ENCODE assay signal across 9 mouse cellular contexts in the genomic region with DNA sequence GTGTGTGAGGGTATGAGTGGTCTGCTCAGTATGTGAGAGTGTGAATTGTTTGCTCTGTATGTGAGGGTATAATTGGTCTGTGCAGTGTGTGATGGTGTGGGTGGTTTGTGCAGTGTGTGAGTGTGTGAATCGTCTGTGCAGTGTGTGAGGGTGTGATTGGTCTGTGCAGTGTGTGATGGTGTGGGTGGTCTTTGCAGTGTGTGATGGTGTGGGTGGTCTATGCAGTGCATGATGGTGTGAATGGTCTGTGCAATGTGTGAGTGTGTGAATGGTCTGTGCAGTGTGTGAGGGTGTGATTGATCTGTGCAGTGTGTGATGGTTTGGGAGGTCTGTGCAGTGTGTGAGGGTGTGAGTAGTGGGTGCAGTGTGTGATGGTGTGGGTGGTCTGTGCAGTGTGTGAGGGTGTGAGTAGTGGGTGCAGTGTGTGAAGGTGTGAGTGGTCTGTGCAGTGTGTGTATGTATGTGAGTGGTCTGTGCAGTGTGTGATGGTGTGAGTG. TPM values are rescaled to one million over a fixed set of nuclear protein-coding genes. Genes with fewer than 3 reads are reported as not detected.
A peak's percentile ranks its signal among the peaks of the same experiment; 100 is the strongest.
DNase-seq lines count a peak whose midpoint lies in the region; ATAC-seq and TF ChIP-seq lines count a peak whose summit lies in the region.
"Had no signal": no experiment of that assay in that cellular context is flagged by ENCODE, and none has a peak within 500 bp of the region (broad histone marks: within the 10 kb centered on the region; RNA-seq: fewer than 3 reads in every experiment).

No protein-coding gene starts in this region.

- no peak overlapping the region for H3K4me3 ChIP-seq in liver, embryonic 15.5 days (replicated peaks)
- H3K4me3 ChIP-seq in liver, postnatal 0 days (ENCODE audit: low read depth, low read length): no peak overlapping the region
- H3K4me3 ChIP-seq in hindbrain, embryonic 16.5 days (ENCODE audit: low read length): no peak overlapping the region
- H3K4me3 ChIP-seq in neural tube, embryonic 13.5 days: no peak overlapping the region

- peak; percentile 34; the same call in 1 of the 2 replicates for ATAC-seq in liver, embryonic 15.5 days (ENCODE audit: insufficient read depth)
- no peak for ATAC-seq in liver, postnatal 0 days
- ATAC-seq in erythroid progenitor cell, adult 5-6 weeks (replicated peaks; ENCODE audit: low FRiP score, poor library complexity, severe bottlenecking): 0 out of 2 replicates have a peak, but pooled peaks have one; percentile 39
- ATAC-seq in hindbrain, embryonic 16.5 days: peak; percentile 50; the same call in 1 of the 2 replicates
- ATAC-seq in neural tube, embryonic 13.5 days (ENCODE audit: low read depth): peak; percentile 50; the same call in 1 of the 2 replicates
- ATAC-seq: inflammation-experienced regulatory T-cells, adult 6 months had no signal

- H3K9ac ChIP-seq in liver, embryonic 15.5 days: no peak overlapping the region
- H3K9ac ChIP-seq in liver, postnatal 0 days (replicated peaks): no peak overlapping the region
- H3K9ac ChIP-seq in hindbrain, embryonic 16.5 days (ENCODE audit: low read depth, low read length): no peak overlapping the region
- H3K9ac ChIP-seq in neural tube, embryonic 13.5 days: no peak overlapping the region

- H3K27me3 ChIP-seq in liver, embryonic 15.5 days: no peaks in the 10 kb centered on the region
- H3K27me3 ChIP-seq in liver, postnatal 0 days (ENCODE audit: insufficient read depth, low read length): no peaks in the 10 kb centered on the region
- no peaks in the 10 kb centered on the region for H3K27me3 ChIP-seq in hindbrain, embryonic 16.5 days (replicated peaks; ENCODE audit: control insufficient read depth, insufficient read depth, low read length)
- no peaks in the 10 kb centered on the region for H3K27me3 ChIP-seq in neural tube, embryonic 13.5 days

- H3K36me3 ChIP-seq in liver, embryonic 15.5 days (replicated peaks): no peaks in the 10 kb centered on the region
- no peaks in the 10 kb centered on the region for H3K36me3 ChIP-seq in liver, postnatal 0 days (replicated peaks; ENCODE audit: insufficient read depth, low read length)
- H3K36me3 ChIP-seq in hindbrain, embryonic 16.5 days (ENCODE audit: control insufficient read depth, insufficient read depth, low read length): no peaks in the 10 kb centered on the region
- no peaks in the 10 kb centered on the region for H3K36me3 ChIP-seq in neural tube, embryonic 13.5 days

- no peak for DNase-seq in liver, postnatal 0 days
- no peak for DNase-seq in adrenal gland, adult 8-10 months
- DNase-seq in cerebellum, adult 11-12 months: no peak
- DNase-seq: cerebellum, postnatal 10 days had no signal

- H3K4me1 ChIP-seq in liver, embryonic 15.5 days (replicated peaks): no peaks in the 10 kb centered on the region
- H3K4me1 ChIP-seq in liver, postnatal 0 days (ENCODE audit: insufficient read depth): peaks cover 5% of the 10 kb centered on the region; the same call in 1 of the 2 replicates
- H3K4me1 ChIP-seq in hindbrain, embryonic 16.5 days (ENCODE audit: control insufficient read depth, insufficient read depth, low read depth, low read length): no peaks in the 10 kb centered on the region
- no peaks in the 10 kb centered on the region for H3K4me1 ChIP-seq in neural tube, embryonic 13.5 days (replicated peaks)

- H3K27ac ChIP-seq in liver, embryonic 15.5 days (replicated peaks): no peak overlapping the region
- no peak overlapping the region for H3K27ac ChIP-seq in liver, postnatal 0 days (ENCODE audit: low read depth)
- no peak overlapping the region for H3K27ac ChIP-seq in hindbrain, embryonic 16.5 days (ENCODE audit: low read depth, low read length)
- no peak overlapping the region for H3K27ac ChIP-seq in neural tube, embryonic 13.5 days (replicated peaks)

- H3K4me2 ChIP-seq in liver, embryonic 15.5 days: no peak overlapping the region
- H3K4me2 ChIP-seq in liver, postnatal 0 days (ENCODE audit: low read depth, low read length): no peak overlapping the region
- H3K4me2 ChIP-seq in hindbrain, embryonic 16.5 days (ENCODE audit: low read length): no peak overlapping the region
- H3K4me2 ChIP-seq in neural tube, embryonic 13.5 days: no peak overlapping the region

- WGBS in liver, embryonic 15.5 days (ENCODE audit: insufficient replicate concordance): 53% methylated on average over 1 of the region's 1 CpGs
- 61% methylated on average over 1 of the region's 1 CpGs for WGBS in liver, postnatal 0 days (ENCODE audit: insufficient replicate concordance)
- WGBS in hindbrain, embryonic 16.5 days: 79% methylated on average over 1 of the region's 1 CpGs
- WGBS in neural tube, embryonic 13.5 days: 72% methylated on average over 1 of the region's 1 CpGs

- no peak for TF ChIP-seq CTCF in liver, postnatal 0 days (IDR thresholded peaks at IDR 0.05; ENCODE audit: low read depth)

- TF ChIP-seq EP300 in liver, postnatal 0 days (IDR thresholded peaks at IDR 0.05; ENCODE audit: low read depth): no peak

- no peaks in the 10 kb centered on the region for H3K9me3 ChIP-seq in liver, embryonic 15.5 days (replicated peaks)
- H3K9me3 ChIP-seq in liver, postnatal 0 days (ENCODE audit: low read length): no peaks in the 10 kb centered on the region
- H3K9me3 ChIP-seq in hindbrain, embryonic 16.5 days (ENCODE audit: control insufficient read depth, low read length): no peaks in the 10 kb centered on the region
- H3K9me3 ChIP-seq in neural tube, embryonic 13.5 days: no peaks in the 10 kb centered on the region

RNA-seq across cellular contexts. Expression of a gene that starts 8.0 kb away (rescaled TPM):
- polyA plus RNA-seq in liver, embryonic 15.5 days (2015; fragmentation: Nextera tagmentation; extraction: Ambion mirVana): 2.4 and 2.7 TPM in 2 replicates
- 1.2 and 1.6 TPM in 2 replicates for polyA plus RNA-seq in liver, postnatal 0 days (2015; fragmentation: Nextera tagmentation; extraction: Ambion mirVana)
- total RNA-seq in erythroid progenitor cell, adult 5-6 weeks (2015; ENCODE audit: low replicate concordance): 2.1 TPM in 1 of 2 replicates, not detected in the other
- not detected in 2 replicates for total RNA-seq in erythroid progenitor cell, adult 5-6 weeks (2017; ENCODE audit: low replicate concordance)
- 11.2 and 16.3 TPM in 2 replicates for polyA plus RNA-seq in hindbrain, embryonic 16.5 days (2015; fragmentation: Nextera tagmentation; extraction: Ambion mirVana)
- 7.0 and 9.5 TPM in 2 replicates for polyA plus RNA-seq in neural tube, embryonic 13.5 days (2015; fragmentation: Nextera tagmentation; extraction: Ambion mirVana)
- total RNA-seq in adrenal gland, adult 8-10 months (2022): 10 to 100 TPM; 13.0 to 48.9 (median 30.2) TPM
